Mouse (Mus musculus): Measurements from ENCODE around the gene D7Ertd443e. TPM values are rescaled to one million over a fixed set of nuclear protein-coding genes. Genes with fewer than 3 reads are reported as not detected.

The D7Ertd443e gene
- polyA plus RNA-seq, 1 experiment = not detected

DNA sequence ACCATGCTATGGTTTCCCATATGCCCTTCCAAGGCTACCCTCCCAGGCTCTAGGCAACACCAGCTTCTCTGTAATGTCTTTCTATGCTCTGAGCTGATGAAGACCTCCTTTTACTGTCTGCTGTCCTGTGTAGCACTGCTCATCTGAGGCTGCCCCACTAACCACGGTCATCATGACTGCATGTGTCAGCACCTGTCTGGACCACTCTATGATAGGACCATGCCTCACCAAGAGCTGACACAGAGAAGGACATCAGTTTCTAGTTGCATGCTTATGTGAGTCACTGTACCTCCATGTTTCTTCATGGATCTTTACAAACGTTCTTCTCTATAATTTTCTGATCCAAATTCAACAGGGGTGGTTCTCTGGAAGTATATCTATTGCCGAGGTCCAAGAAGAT, 154.8 kb downstream of the D7Ertd443e start:
- Histone ChIP-seq H3K27ac (ENCODE audit: insufficient read depth, low read length) (no peak overlapping the region), H3K9ac (ENCODE audit: low read depth, poor library complexity, severe bottlenecking) (no peak overlapping the region), H3K4me3 (ENCODE audit: low read depth, low read length) (no peak overlapping the region), H3K27me3 (ENCODE audit: control insufficient read depth, insufficient read depth, low read length, poor library complexity, severe bottlenecking) (peaks cover 7% of the 10 kb centered on the region), H3K4me1 (ENCODE audit: control insufficient read depth, insufficient read depth, low read length) (no peaks in the 10 kb centered on the region), H3K9me3 (replicated peaks; ENCODE audit: control insufficient read depth, insufficient read depth, low read length, poor library complexity, severe bottlenecking) (no peaks in the 10 kb centered on the region), H3K36me3 (ENCODE audit: control insufficient read depth, insufficient read depth, low read length, poor library complexity, severe bottlenecking) (no peaks in the 10 kb centered on the region)
- TF ChIP-seq CTCF (IDR thresholded peaks at IDR 0.05; ENCODE audit: low read depth, low read length) = no peak
- no peak for TF ChIP-seq POLR2A (IDR thresholded peaks at IDR 0.05; ENCODE audit: insufficient read depth, low read length)
- no peak for TF ChIP-seq EP300 (IDR thresholded peaks at IDR 0.05; ENCODE audit: insufficient read depth, low read depth, low read length)

DNA sequence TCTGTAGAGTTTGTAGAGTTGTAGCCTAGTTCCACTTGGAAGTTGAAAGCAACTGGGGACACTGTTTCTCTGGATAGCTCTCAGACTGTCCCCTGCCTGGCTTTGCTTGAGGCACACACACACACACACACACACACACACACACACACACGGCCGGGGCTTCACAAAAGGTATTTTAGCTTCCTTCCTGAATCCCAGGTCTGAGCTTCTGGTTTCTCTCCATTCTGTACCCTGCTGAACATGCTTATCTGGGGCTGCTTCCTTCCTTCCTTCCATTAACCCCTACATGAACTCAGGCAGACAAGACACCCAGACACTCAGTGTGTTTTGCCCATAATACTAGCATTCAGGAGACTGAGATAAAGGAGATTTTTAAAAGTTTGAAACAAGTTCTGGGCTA, 155.6 kb downstream of the D7Ertd443e start:
- Histone ChIP-seq H3K4me1 (ENCODE audit: control insufficient read depth, insufficient read depth, low read length) (no peaks in the 10 kb centered on the region), H3K4me3 (ENCODE audit: low read depth, low read length) (no peak overlapping the region), H3K27ac (ENCODE audit: insufficient read depth, low read length) (no peak overlapping the region), H3K9ac (ENCODE audit: low read depth, poor library complexity, severe bottlenecking) (no peak overlapping the region), H3K9me3 (replicated peaks; ENCODE audit: control insufficient read depth, insufficient read depth, low read length, poor library complexity, severe bottlenecking) (no peaks in the 10 kb centered on the region), H3K27me3 (ENCODE audit: control insufficient read depth, insufficient read depth, low read length, poor library complexity, severe bottlenecking) (peaks cover 9% of the 10 kb centered on the region), H3K36me3 (ENCODE audit: control insufficient read depth, insufficient read depth, low read length, poor library complexity, severe bottlenecking) (no peaks in the 10 kb centered on the region)
- TF ChIP-seq POLR2A (IDR thresholded peaks at IDR 0.05; ENCODE audit: insufficient read depth, low read length) = no peak
- no peak for TF ChIP-seq EP300 (IDR thresholded peaks at IDR 0.05; ENCODE audit: insufficient read depth, low read depth, low read length)
- TF ChIP-seq CTCF (IDR thresholded peaks at IDR 0.05; ENCODE audit: low read depth, low read length) = no peak

DNA sequence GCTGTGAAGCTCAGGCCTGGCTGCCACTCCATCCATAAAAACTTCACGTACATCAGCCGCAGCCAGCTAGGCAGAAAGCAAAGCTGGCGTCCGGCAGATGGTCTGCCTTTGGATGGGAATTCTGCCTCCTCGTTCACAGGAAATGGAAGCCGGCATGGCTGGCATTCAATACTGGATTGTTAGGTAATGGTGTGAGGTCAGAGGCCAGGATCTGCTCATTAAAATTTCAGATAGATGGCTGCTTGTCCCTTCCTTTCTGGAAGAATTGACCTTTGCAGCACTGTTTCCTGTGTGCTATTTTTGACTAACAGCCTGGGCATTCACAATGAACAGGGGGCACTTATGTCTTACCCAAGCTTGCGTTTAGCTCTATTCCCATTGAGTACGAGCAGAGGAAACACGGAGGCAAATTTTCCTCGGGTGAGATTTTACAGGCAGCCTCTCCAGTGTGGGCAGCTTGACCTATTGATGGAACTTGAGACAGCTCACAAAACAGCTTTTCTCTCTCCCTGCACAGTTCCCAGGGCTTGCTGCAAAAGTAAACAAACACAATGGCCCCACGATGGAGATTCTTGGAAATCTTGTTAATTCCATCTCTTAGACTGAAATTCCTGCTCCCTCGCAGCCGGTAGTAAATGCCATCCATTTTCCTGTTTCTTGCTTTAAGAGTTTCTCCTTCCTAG, 157.5 kb downstream of the D7Ertd443e start:
- Histone ChIP-seq H3K36me3 (ENCODE audit: control insufficient read depth, insufficient read depth, low read length, poor library complexity, severe bottlenecking) (no peaks in the 10 kb centered on the region), H3K27me3 (ENCODE audit: control insufficient read depth, insufficient read depth, low read length, poor library complexity, severe bottlenecking) (peaks cover 17% of the 10 kb centered on the region), H3K27ac (ENCODE audit: insufficient read depth, low read length) (no peak overlapping the region), H3K4me1 (ENCODE audit: control insufficient read depth, insufficient read depth, low read length) (no peaks in the 10 kb centered on the region), H3K9me3 (replicated peaks; ENCODE audit: control insufficient read depth, insufficient read depth, low read length, poor library complexity, severe bottlenecking) (no peaks in the 10 kb centered on the region), H3K4me3 (ENCODE audit: low read depth, low read length) (no peak overlapping the region), H3K9ac (ENCODE audit: low read depth, poor library complexity, severe bottlenecking) (no peak overlapping the region)
- TF ChIP-seq EP300 (IDR thresholded peaks at IDR 0.05; ENCODE audit: insufficient read depth, low read depth, low read length) = no peak
- TF ChIP-seq POLR2A (IDR thresholded peaks at IDR 0.05; ENCODE audit: insufficient read depth, low read length) = no peak
- no peak for TF ChIP-seq CTCF (IDR thresholded peaks at IDR 0.05; ENCODE audit: low read depth, low read length)

DNA sequence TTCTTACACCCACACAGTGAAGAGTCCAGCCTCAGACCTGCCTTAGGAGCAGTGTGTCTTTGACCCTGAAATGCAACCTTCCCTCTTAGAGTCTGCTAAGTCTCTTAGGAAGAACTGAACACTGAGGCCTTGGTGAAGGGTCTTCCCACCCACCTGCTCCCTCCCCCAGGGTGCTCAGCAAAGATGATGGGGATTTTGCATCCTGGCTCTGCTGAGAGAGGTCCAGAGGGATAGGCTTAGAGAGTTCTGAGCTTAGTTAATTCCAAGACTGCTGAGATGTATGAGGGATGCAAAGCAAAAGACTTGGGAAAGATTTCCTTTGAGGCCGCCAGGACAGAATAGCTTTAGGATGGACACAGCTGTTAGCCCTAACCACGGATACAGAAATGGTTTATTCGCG, 158.4 kb downstream of the D7Ertd443e start:
- no peak overlapping the region for H3K9ac ChIP-seq (ENCODE audit: low read depth, poor library complexity, severe bottlenecking)
- TF ChIP-seq POLR2A (IDR thresholded peaks at IDR 0.05; ENCODE audit: insufficient read depth, low read length) (no peak), CTCF (IDR thresholded peaks at IDR 0.05; ENCODE audit: low read depth, low read length) (no peak), EP300 (IDR thresholded peaks at IDR 0.05; ENCODE audit: insufficient read depth, low read depth, low read length) (no peak)
- H3K9me3 ChIP-seq (replicated peaks; ENCODE audit: control insufficient read depth, insufficient read depth, low read length, poor library complexity, severe bottlenecking) = no peaks in the 10 kb centered on the region
- no peaks in the 10 kb centered on the region for H3K4me1 ChIP-seq (ENCODE audit: control insufficient read depth, insufficient read depth, low read length)
- H3K36me3 ChIP-seq (ENCODE audit: control insufficient read depth, insufficient read depth, low read length, poor library complexity, severe bottlenecking) = no peaks in the 10 kb centered on the region
- no peak overlapping the region for H3K4me3 ChIP-seq (ENCODE audit: low read depth, low read length)
- peaks cover 17% of the 10 kb centered on the region for H3K27me3 ChIP-seq (ENCODE audit: control insufficient read depth, insufficient read depth, low read length, poor library complexity, severe bottlenecking)
- no peak overlapping the region for H3K27ac ChIP-seq (ENCODE audit: insufficient read depth, low read length)

DNA sequence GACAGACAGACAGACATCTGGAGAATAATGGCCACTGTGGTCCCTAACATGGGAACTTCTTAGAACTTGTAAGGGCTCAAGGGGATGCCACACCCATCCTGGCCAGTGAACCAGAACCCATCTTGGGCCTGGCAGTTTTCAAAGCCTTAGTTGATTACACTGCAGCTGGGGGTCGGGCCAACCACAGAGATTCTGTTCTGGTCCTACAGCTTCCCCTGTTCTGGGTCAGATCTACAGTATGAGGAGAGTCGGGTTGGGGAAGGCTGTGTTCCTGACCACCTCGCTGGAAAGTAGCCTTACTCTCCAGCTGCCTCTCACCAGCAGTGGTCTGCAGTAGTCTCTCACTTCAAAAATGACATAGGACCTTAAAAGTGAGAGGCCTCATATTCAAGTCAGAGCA, 159.2 kb downstream of the D7Ertd443e start:
- Histone ChIP-seq H3K36me3 (ENCODE audit: control insufficient read depth, insufficient read depth, low read length, poor library complexity, severe bottlenecking) (no peaks in the 10 kb centered on the region), H3K9ac (ENCODE audit: low read depth, poor library complexity, severe bottlenecking) (no peak overlapping the region), H3K27ac (ENCODE audit: insufficient read depth, low read length) (no peak overlapping the region), H3K4me1 (ENCODE audit: control insufficient read depth, insufficient read depth, low read length) (no peaks in the 10 kb centered on the region), H3K27me3 (ENCODE audit: control insufficient read depth, insufficient read depth, low read length, poor library complexity, severe bottlenecking) (peaks cover 17% of the 10 kb centered on the region), H3K9me3 (replicated peaks; ENCODE audit: control insufficient read depth, insufficient read depth, low read length, poor library complexity, severe bottlenecking) (no peaks in the 10 kb centered on the region), H3K4me3 (ENCODE audit: low read depth, low read length) (no peak overlapping the region)
- TF ChIP-seq POLR2A (IDR thresholded peaks at IDR 0.05; ENCODE audit: insufficient read depth, low read length) = no peak

DNA sequence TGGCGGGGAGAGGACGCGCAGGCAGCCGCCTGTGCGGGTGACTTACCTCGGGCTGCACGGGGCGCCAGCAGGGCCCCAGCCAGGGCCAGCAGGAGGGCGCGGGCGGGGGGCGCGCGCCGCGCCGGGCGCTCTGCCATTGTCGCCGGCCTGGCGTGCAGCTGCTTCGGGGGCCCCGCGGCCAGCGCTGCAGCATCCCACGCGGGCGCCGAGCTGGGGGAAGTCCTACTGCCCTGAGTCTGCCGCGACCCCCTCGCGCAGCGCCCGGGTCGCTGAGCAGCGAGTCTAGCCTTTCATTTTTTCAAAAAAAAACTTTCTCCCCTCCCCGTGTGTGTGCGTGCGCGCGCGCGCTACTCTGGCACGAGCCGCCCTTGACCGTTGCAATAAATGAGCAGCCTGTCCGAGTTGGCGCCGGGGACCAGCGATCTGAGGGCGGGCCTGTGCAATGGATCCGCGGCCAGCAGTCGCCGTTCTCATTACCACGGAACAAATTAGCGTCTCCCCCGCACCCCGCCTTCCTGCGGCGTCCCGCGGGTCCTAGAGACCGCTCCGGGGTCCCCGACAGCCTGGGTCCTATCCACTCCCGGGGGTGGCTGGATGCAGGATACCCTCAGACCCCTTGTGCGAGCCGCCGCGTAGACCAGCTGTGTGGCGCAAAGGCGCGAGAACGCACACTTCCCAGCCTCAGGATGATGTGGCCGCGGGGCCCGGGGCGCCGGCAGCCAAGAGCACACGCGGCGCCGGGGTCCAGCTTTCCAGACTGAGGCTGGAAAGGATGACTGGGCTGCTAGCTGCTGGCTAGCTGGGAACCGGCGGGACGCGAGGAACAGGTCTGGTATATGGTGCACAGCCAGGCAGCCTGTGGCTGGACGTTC, 160.5 kb downstream of the D7Ertd443e start:
- H3K4me1 ChIP-seq (ENCODE audit: control insufficient read depth, insufficient read depth, low read length) = no peaks in the 10 kb centered on the region
- H3K36me3 ChIP-seq (ENCODE audit: control insufficient read depth, insufficient read depth, low read length, poor library complexity, severe bottlenecking) = no peaks in the 10 kb centered on the region
- H3K9me3 ChIP-seq (replicated peaks; ENCODE audit: control insufficient read depth, insufficient read depth, low read length, poor library complexity, severe bottlenecking) = no peaks in the 10 kb centered on the region
- peaks cover 17% of the 10 kb centered on the region for H3K27me3 ChIP-seq (ENCODE audit: control insufficient read depth, insufficient read depth, low read length, poor library complexity, severe bottlenecking)
- TF ChIP-seq EP300 (IDR thresholded peaks at IDR 0.05; ENCODE audit: insufficient read depth, low read depth, low read length) (no peak), CTCF (IDR thresholded peaks at IDR 0.05; ENCODE audit: low read depth, low read length) (no peak), POLR2A (IDR thresholded peaks at IDR 0.05; ENCODE audit: insufficient read depth, low read length) (no peak)
- H3K9ac ChIP-seq (ENCODE audit: low read depth, poor library complexity, severe bottlenecking) = peak overlapping the region; percentile 37
- no peak overlapping the region for H3K27ac ChIP-seq (ENCODE audit: insufficient read depth, low read length)
- H3K4me3 ChIP-seq (ENCODE audit: low read depth, low read length) = peak overlapping the region; percentile 40

Data from ES-Bruce4 (cell line).